Mouse (Mus musculus) bone marrow, adult 2 months (tissue): ENCODE measurements around the gene Skida1.

Source experiments
- CTCF ChIP-seq: fragments of 200-500 bp; IDR thresholded peaks from 2 replicates; pipeline ENCODE4 v1.5.1; 2011; ENCODE audit warnings: low read length, control low read depth; ENCODE audit not compliant: control insufficient read depth, insufficient read depth
- POLR2A ChIP-seq: fragments of 200-500 bp; IDR thresholded peaks from 2 replicates; pipeline ENCODE4 v1.6.1; 2011; ENCODE audit warnings: low read depth, mild to moderate bottlenecking, control low read depth, low read length, borderline replicate concordance; ENCODE audit not compliant: control insufficient read depth

DNA sequence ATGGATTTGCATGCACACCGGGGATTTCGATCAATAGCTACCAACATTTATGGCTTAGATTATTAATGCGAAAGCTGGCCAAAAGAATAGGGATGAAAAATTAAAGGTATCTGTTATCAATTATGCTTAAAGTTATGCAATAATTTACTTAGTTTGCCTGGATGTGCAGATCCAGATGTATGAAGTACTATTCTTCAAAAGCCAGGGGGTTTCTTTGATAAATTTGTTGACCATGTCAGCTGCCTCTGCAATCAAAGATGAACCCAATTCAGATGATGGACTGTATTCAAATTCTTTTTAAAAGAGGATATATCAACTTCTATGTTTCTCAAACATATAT is 3.0 kb upstream of the Skida1 start:
- TF ChIP-seq CTCF (no peak), POLR2A (no peak)
